Mouse (Mus musculus) heart, postnatal 0 days (tissue): Measurements from ENCODE around the gene Slc22a23.

Source experiments
- CTCF ChIP-seq: IDR thresholded peaks from 2 replicates; pipeline ENCODE4 v1.5.1; 2016; ENCODE audit warnings: antibody characterized with exemption, control low read depth, low read depth
- EP300 ChIP-seq: IDR thresholded peaks from 2 replicates; pipeline ENCODE4 v1.6.1; 2016; ENCODE audit warnings: antibody characterized with exemption, low read depth

GRCm38 (mm10) chr13:34132299-34132698, 212.7 kb downstream of the Slc22a23 start:
- TF ChIP-seq EP300 (no peak), CTCF (no peak)
